Mouse (Mus musculus) brain, embryonic 14.5 days (tissue): ENCODE measurements around the gene Pced1b.

ENCODE experiments used
- CTCF ChIP-seq: fragments of 200-500 bp; IDR thresholded peaks from 2 replicates; pipeline ENCODE4 v1.5.1; 2012; ENCODE audit warnings: inconsistent platforms, mild to moderate bottlenecking, moderate library complexity, borderline replicate concordance; ENCODE audit not compliant: insufficient read depth, insufficient read length; ENCODE audit errors: extremely low read depth
- POLR2A ChIP-seq: fragments of 200-500 bp; IDR thresholded peaks from 2 replicates; pipeline ENCODE4 v1.6.1; 2012; ENCODE audit warnings: mild to moderate bottlenecking, inconsistent platforms, borderline replicate concordance; ENCODE audit not compliant: poor library complexity, insufficient read depth, insufficient read length, severe bottlenecking; ENCODE audit errors: extremely low read depth

- no peak for TF ChIP-seq CTCF
- TF ChIP-seq POLR2A, result no peak
Measured at GRCm38 (mm10) chr15:97420292-97420691, 173.4 kb downstream of the Pced1b start.
